Mouse (Mus musculus) heart, adult 9 months (tissue): ENCODE results near the gene Gabbr2.
A peak's percentile ranks its signal among the peaks of the same experiment; 100 is the strongest.

ENCODE experiments used
- DNase-seq, 2 experiments: peaks; one replicate each; pipeline ENCODE4 v3.0.0; 2022; ENCODE audit warnings: low spot score in 2 of 2

Gene Gabbr2

GRCm38 (mm10) chr4:46716361-46716760 is 275.3 kb downstream of the Gabbr2 start:
- DNase-seq = no peak

- no peak for DNase-seq
These were observed 281.1 kb downstream of the Gabbr2 start for GRCm38 (mm10) chr4:46710523-46710922.

- no peak for DNase-seq
These were observed 281.7 kb downstream of the Gabbr2 start for GRCm38 (mm10) chr4:46710018-46710417.

DNA sequence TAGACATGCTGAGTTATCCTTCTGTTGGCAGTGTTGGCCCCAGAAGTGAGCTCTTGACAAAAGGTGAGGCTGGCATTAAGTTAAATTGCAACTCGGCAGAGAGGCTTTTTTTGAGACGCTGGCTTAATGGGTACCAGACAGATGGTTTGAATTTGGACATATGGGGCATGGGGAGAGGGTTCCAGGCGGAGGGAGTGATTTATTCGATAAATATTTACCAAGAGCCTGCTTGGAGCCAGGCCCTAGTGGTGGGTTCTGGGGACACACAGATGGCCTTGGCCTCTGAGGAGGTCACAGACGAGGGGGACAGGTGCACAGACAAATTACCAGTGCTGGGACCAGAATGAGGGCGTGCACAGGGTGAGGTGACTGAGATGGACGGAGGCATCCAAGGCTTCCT is 282.2 kb downstream of the Gabbr2 start:
- DNase-seq = no peak

DNA sequence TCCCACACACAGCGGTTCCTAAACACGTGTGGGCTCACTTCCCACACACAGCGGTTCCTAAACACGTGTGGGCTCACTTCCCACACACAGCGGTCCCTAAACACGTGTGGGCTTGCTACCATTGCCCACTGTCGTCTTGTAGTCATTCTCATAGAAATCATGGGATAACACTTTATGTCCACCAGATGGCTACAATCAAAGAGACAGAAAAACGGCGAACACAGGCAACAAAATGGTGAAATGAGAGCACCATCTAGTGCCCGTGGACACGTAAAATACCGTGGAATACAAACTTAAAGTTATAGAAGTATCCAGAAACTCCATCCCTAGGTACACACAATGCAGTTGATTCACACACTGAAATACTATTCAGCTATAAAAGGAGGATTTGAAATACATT is 285.9 kb downstream of the Gabbr2 start:
- no peak for DNase-seq

DNA sequence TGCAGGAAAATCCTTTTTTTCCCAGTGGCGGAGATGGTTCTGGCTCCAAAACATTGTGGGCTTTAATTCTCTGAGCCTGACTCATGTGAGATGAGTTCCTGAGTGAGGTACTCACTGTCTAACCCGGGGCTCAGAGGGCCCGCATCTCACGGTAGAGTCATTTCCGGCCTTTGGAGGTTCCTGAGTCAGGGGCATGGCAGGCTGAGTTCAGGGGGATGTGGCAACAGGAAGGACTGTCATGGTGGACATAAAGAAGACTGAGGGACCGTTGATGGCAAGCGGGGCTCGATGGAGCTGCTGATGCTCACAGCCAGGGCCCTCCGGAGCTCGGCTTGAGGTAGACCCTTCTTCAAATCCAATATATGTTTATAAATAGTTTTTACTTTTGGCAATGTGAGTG is 288.5 kb downstream of the Gabbr2 start:
- no peak for DNase-seq

GRCm38 (mm10) chr4:46700223-46700651 is 291.4 kb downstream of the Gabbr2 start:
- no peak for DNase-seq

GRCm38 (mm10) chr4:46696467-46696866 is 295.2 kb downstream of the Gabbr2 start:
- no peak for DNase-seq

GRCm38 (mm10) chr4:46690565-46690964 is 301.1 kb downstream of the Gabbr2 start:
- DNase-seq = no peak

- no peak for DNase-seq
These were observed 301.7 kb downstream of the Gabbr2 start for GRCm38 (mm10) chr4:46690023-46690420.

- peak; percentile 25 to 60 for DNase-seq
These were observed 302.2 kb downstream of the Gabbr2 start for GRCm38 (mm10) chr4:46689397-46690022.

- DNase-seq = no peak
These were observed 303.4 kb downstream of the Gabbr2 start for GRCm38 (mm10) chr4:46688213-46688832.

GRCm38 (mm10) chr4:46684160-46684559 is 307.5 kb downstream of the Gabbr2 start:
- DNase-seq = peak in 1 of 2 experiments; percentile 7

GRCm38 (mm10) chr4:46676646-46677045 is 315.0 kb downstream of the Gabbr2 start:
- DNase-seq = no peak

- no peak for DNase-seq
These were observed 315.7 kb downstream of the Gabbr2 start for GRCm38 (mm10) chr4:46675992-46676391.

DNA sequence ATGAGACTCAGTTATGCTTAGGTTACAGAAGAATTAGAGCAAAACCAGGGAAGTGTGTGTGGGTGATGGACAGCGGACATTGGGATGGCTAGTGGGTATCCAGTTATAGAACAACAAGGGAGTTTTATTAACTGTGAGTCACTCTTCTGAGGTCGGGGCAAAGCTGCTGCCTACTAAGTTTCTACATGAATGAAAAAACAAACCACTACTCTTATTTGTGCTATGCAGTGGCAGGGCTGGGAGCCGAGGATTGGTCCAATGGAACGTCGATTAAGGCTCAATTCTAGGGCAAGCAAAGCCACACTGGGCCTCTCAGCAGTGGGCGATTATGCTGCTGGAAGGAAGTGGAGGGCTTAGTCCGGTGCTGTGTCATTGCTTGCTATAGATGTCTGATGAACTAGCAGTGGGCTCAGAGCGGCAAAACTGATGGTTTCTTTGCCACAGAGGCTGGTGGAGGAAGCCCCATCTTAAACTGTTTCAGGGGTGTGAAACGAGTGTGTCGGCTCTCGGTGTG is 316.3 kb downstream of the Gabbr2 start:
- DNase-seq = no peak

DNA sequence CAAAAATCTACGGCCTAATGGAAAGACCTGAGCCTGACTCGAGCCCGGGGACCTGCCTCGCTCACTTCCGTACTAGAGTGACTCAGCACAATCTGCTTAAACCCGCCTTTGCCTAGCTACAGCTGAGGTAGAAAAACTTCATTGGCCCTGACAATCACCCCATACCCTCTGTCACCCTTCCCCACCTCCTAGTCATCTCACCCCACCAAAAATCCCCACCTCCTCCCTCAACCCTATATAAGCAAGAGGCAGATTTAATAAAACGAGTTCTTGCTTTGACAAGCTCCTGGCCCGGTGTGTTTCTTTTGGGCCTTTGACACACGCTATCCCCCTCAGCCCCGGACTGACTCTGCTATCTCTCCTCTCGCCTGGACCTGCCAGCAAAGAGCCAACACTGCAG is 323.1 kb downstream of the Gabbr2 start:
- no peak for DNase-seq

GRCm38 (mm10) chr4:46666420-46666819 is 325.3 kb downstream of the Gabbr2 start:
- no peak for DNase-seq

DNA sequence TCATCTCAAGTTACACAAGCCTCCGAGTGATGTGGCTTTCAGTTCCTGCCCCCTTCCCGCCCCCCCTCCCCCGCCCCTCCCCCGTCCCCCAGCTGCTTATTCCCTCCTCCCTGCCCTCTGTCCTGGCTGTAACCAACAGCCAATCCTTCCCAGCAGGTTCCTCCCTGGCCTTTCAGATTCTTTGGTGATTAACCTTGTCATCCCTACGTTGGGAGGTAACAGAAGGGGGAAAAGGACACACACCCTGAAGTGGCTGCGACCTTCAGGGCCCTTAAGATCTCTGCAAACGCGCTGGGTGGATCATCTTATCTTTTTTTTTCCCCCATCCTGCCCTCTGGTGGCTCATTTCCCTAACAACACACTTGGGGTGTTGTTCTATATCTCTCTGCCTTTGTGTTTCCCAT is 326.3 kb downstream of the Gabbr2 start:
- DNase-seq = no peak

DNA sequence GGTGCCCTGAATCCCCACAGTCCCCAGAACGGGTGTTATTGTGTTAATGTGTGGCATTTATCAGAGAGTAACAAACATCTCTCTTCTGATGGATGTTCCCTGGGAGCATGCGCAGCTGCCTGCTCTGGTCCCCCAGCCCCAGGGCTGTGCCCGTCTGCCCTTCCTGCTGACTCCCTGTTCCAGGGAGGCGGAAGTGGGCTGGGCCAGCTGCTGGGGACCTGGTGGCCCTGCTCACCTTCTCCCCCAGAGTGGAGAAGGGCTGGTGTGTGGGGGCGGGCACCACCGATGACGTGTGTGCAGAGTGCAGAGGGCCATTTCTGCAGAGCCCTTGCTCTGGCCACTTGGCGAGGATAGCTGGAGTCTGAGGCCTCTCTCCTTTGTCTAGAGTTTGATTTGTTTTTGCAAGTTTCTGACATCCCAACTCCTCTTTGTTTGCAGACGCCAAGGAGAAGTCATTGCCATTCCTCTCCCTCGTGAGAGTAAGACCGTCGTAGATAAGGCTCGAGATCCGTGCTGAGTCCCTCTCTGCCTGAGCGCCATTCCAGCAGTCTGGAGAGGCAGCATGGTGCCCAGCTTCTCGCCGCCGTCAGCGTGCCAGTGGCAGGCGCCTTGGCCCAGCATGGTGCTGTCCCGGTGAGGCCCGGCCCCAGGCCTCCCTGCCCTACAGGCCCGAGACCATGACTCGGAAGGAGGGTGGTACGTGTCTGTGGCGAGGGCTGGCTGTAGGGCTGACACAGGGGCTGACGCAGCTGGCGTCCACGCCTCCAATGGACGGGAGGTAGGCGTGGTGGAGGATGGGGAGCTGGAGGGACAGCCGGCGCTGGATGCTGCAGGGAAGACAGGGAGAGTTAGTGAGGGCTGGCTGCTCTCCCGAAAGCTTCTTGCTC is 327.3 kb downstream of the Gabbr2 start:
- DNase-seq = peak; percentile 14 to 45

- no peak for DNase-seq
These were observed 330.2 kb downstream of the Gabbr2 start for GRCm38 (mm10) chr4:46661433-46661832.

DNA sequence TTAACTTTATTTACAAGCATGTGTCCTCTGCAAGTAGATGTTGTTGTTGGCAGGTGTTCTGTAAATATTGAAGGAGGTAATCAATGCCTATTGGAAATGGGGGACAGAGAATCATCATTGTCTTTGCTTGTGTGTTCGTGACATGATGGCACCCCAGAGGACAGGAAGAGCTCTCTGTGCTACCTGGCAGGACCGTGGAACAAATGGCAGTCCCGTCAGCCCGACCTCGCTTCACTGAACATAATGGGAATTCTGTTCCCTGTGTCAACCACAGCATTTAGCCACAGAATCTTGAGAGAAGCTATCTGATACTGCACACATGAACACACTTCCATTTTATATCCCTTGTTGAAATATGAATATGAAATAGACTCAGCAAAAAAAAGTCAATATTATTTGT is 332.7 kb downstream of the Gabbr2 start:
- DNase-seq = no peak
